Mouse (Mus musculus): ENCODE results near the gene Zfp934.
"Not testable (repeated sequence)": the region's sequence is repeated elsewhere in the genome, so short reads cannot be mapped to it uniquely, and the experiment has no call there.

DNA sequence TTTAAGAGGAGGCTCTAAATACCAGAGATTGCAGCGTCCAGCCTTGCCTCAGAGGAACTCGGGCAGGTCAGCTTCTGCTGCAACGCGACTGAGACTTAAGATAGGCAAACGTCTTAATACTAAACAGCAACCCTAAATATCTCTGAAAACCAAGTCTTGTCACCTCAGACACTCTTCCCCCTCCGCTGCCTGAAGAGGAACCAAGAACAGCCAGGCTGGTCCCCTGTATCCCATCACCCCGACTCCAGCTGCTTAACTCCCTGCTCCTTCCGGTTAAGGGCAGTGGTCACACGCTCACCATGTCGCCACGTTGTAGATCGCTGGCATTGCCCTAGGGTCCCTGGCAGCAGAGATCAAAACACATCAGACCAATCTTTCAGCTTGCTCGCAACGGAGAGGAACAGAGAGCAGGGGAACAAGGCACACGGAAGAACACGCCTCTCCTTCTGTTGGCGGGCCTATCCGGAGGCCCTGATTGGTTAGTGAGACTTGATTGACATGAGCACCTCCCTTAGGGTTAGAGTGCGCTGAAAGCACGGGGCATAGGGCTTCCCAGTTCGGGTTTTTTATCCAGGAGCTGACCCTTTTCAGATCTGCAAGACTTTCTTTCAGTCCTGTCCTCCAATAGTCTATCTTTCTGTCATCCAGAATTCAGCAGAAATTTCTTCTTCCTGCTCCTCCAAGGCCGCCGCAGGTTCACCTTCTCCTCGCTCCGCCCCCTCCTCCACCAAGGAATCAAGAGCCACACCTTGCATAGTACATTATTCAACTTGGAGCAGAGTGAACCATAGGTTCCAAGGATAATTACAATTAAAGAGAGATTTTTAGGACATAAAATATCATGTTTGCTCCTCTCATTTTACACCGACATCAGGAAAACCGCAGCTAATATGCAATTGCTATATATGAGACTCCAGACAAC is 12.5 kb downstream of the Zfp934 start, which contains the start of gene Zfp935:
- not testable (repeated sequence) for TF ChIP-seq CTCF (IDR thresholded peaks at IDR 0.05); POLR2A (IDR thresholded peaks at IDR 0.05; ENCODE audit: insufficient read depth, low read depth, low read length); EP300 (IDR thresholded peaks at IDR 0.05; ENCODE audit: insufficient read depth, low read depth, low read length)
